Mouse (Mus musculus) MEL (cell line): ENCODE measurements at regions not wholly inside any gene's neighbourhood (a gene's known extent, or its start where the extent isn't known, plus 50 kb on each side); places are given as distances from the start of the nearest gene placed in this dataset.

Experiments used
- DNase-seq: peaks from one replicate; pipeline ENCODE4 v3.0.0; 2011; ENCODE audit warnings: low read depth, low spot score
- H3K27ac ChIP-seq: 2 replicates; pipeline ENCODE4 v1.5.1; 2012; ENCODE audit warnings: low read depth, mild to moderate bottlenecking, control low read depth, low read length, moderate library complexity; ENCODE audit not compliant: control insufficient read depth
- H3K27me3 ChIP-seq, 2 experiments: fragments of 150-350 bp in 1 of 2; sonication (generic) in 1 of 2; 2 replicates each; pipeline ENCODE4 v1.6.1; 2012; ENCODE audit warnings: low read length in 2 of 2, mild to moderate bottlenecking in 2 of 2, improper control_type of control experiment in 1 of 2, moderate library complexity in 1 of 2; ENCODE audit not compliant: insufficient read depth in 2 of 2, control insufficient read depth in 1 of 2
- H3K36me3 ChIP-seq, 2 experiments: 2 replicates each; pipeline ENCODE4 v1.6.1; 2012 to 2014; ENCODE audit warnings: low read length in 2 of 2, improper control_type of control experiment in 1 of 2, inconsistent platforms in 1 of 2, mild to moderate bottlenecking in 1 of 2; ENCODE audit not compliant: insufficient read depth in 2 of 2, control insufficient read depth in 1 of 2
- H3K4me1 ChIP-seq, 2 experiments: fragments of 150-350 bp in 1 of 2; sonication (generic) in 1 of 2; 2 replicates each; pipeline ENCODE4 v1.6.1; 2012; ENCODE audit warnings: low read length in 2 of 2, improper control_type of control experiment in 1 of 2, mild to moderate bottlenecking in 1 of 2; ENCODE audit not compliant: insufficient read depth in 2 of 2, control insufficient read depth in 1 of 2
- H3K4me3 ChIP-seq, 2 experiments: fragments of 150-350 bp in 1 of 2; sonication (generic) in 1 of 2; 2 replicates each; pipeline ENCODE4 v1.5.1; 2012; ENCODE audit warnings: low read depth in 2 of 2, low read length in 2 of 2, mild to moderate bottlenecking in 2 of 2, moderate library complexity in 2 of 2, control low read depth in 1 of 2, improper control_type of control experiment in 1 of 2; ENCODE audit not compliant: control insufficient read depth in 1 of 2, insufficient read depth in 1 of 2
- H3K79me2 ChIP-seq: 2 replicates; pipeline ENCODE4 v1.6.1; 2012; ENCODE audit warnings: mild to moderate bottlenecking, low read length, moderate library complexity; ENCODE audit not compliant: control insufficient read depth, poor library complexity, insufficient read depth
- H3K9ac ChIP-seq: 2 replicates; pipeline ENCODE4 v1.6.1; 2012; ENCODE audit warnings: low read depth, mild to moderate bottlenecking, control low read depth, low read length, moderate library complexity; ENCODE audit not compliant: control insufficient read depth, poor library complexity, severe bottlenecking
- H3K9me3 ChIP-seq: fragments of 150-350 bp; sonication (generic); replicated peaks from 2 replicates; pipeline ENCODE4 v1.6.1; 2012; ENCODE audit warnings: mild to moderate bottlenecking, low read length, improper control_type of control experiment, moderate library complexity; ENCODE audit not compliant: insufficient read depth
- EP300 ChIP-seq, 2 experiments: IDR thresholded peaks; 2 replicates each; pipeline ENCODE4 v1.6.1; 2011; ENCODE audit warnings: improper control_type of control experiment in 2 of 2, low read length in 2 of 2, low read depth in 1 of 2, mild to moderate bottlenecking in 1 of 2
- ETS1 ChIP-seq: IDR thresholded peaks from 2 replicates; pipeline ENCODE4 v1.6.1; 2012; ENCODE audit warnings: low read depth, mild to moderate bottlenecking, inconsistent platforms, low read length, improper control_type of control experiment, moderate library complexity
- GATA1 ChIP-seq: IDR thresholded peaks from 2 replicates; pipeline ENCODE4 v1.6.1; 2011; ENCODE audit warnings: low read depth, low read length, improper control_type of control experiment
- JUND ChIP-seq: IDR thresholded peaks from 2 replicates; pipeline ENCODE4 v1.6.1; 2011; ENCODE audit warnings: low read depth, mild to moderate bottlenecking, improper control_type of control experiment, low read length
- KAT2A ChIP-seq: conservative IDR thresholded peaks from 2 replicates; pipeline ENCODE4 v1.6.1; 2012; ENCODE audit warnings: low read depth, low read length, improper control_type of control experiment, inconsistent platforms
- MEF2A ChIP-seq: IDR thresholded peaks from 2 replicates; pipeline ENCODE4 v1.6.1; 2014; ENCODE audit warnings: low read depth, mild to moderate bottlenecking, inconsistent platforms, low read length, improper control_type of control experiment; ENCODE audit not compliant: poor library complexity, insufficient replicate concordance, severe bottlenecking; ENCODE audit errors: extremely low read depth
- MYC ChIP-seq: IDR thresholded peaks from 2 replicates; pipeline ENCODE4 v1.6.1; 2011; ENCODE audit warnings: low read depth, mild to moderate bottlenecking, low read length, improper control_type of control experiment, moderate library complexity
- RAD21 ChIP-seq: IDR thresholded peaks from 2 replicates; pipeline ENCODE4 v1.6.1; 2011; ENCODE audit warnings: mild to moderate bottlenecking, low read depth, low read length, improper control_type of control experiment
- TAL1 ChIP-seq: IDR thresholded peaks from 2 replicates; pipeline ENCODE4 v1.6.1; 2012; ENCODE audit warnings: mild to moderate bottlenecking, inconsistent platforms, low read length, moderate library complexity, mixed read lengths
- TCF12 ChIP-seq: IDR thresholded peaks from 2 replicates; pipeline ENCODE4 v1.6.1; 2014; ENCODE audit warnings: low read depth, mild to moderate bottlenecking, inconsistent platforms, low read length, improper control_type of control experiment, moderate library complexity
- USF2 ChIP-seq, 2 experiments: IDR thresholded peaks; 2 replicates each; pipeline ENCODE4 v1.6.1; 2011 to 2012; ENCODE audit warnings: improper control_type of control experiment in 2 of 2, low read length in 2 of 2, borderline replicate concordance in 1 of 2, inconsistent platforms in 1 of 2, low read depth in 1 of 2, mild to moderate bottlenecking in 1 of 2; ENCODE audit not compliant: insufficient read depth in 1 of 2

DNA sequence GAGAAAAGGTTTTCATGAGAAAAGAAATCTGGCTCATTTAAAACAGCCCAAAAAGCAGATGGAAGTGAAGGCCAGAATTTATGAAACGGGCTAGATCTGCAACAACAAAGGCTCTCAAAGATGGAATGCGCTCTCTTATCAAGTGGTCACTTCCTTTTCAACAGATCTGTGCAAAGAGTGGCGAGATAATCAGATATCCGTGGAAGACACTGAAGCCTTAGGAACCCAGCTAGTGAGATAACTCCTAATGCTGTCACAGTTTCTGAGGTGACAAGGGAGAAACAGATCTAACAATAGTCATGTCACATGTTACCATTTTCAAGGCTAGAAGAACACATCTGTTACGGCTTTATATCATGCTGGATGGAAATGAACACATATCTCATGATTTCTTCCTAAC, 107.1 kb downstream of the Tmco5 start:
- H3K27ac ChIP-seq, result no peak overlapping the region
- H3K36me3 ChIP-seq, result peaks cover 0 to 26% of the 10 kb centered on the region in 2 experiments; a peak in 2 of 4 replicates
- TF ChIP-seq TCF12, result 0 out of 2 replicates have a peak, but pooled peaks have one; percentile 12
- TF ChIP-seq EP300 (IDR thresholded peaks at IDR 0.05; ENCODE audit: low read depth in 1 of 2, low read length in 2 of 2), result 0 out of 4 replicates have a peak, but pooled peaks of 1 of the 2 experiments have one; percentile 10
- peak; percentile 76 for TF ChIP-seq GATA1
- TF ChIP-seq ETS1, result 0 out of 2 replicates have a peak, but pooled peaks have one; percentile 21
- no peak for TF ChIP-seq KAT2A
- no peak overlapping the region for H3K4me3 ChIP-seq
- H3K9me3 ChIP-seq, result no peaks in the 10 kb centered on the region
- H3K27me3 ChIP-seq, result no peaks in the 10 kb centered on the region
- no peaks in the 10 kb centered on the region for H3K79me2 ChIP-seq
- H3K9ac ChIP-seq, result no peak overlapping the region
- peak; percentile 17 for DNase-seq
- peaks cover 0 to 11% of the 10 kb centered on the region in 2 experiments; a peak in 2 of 4 replicates for H3K4me1 ChIP-seq

DNA sequence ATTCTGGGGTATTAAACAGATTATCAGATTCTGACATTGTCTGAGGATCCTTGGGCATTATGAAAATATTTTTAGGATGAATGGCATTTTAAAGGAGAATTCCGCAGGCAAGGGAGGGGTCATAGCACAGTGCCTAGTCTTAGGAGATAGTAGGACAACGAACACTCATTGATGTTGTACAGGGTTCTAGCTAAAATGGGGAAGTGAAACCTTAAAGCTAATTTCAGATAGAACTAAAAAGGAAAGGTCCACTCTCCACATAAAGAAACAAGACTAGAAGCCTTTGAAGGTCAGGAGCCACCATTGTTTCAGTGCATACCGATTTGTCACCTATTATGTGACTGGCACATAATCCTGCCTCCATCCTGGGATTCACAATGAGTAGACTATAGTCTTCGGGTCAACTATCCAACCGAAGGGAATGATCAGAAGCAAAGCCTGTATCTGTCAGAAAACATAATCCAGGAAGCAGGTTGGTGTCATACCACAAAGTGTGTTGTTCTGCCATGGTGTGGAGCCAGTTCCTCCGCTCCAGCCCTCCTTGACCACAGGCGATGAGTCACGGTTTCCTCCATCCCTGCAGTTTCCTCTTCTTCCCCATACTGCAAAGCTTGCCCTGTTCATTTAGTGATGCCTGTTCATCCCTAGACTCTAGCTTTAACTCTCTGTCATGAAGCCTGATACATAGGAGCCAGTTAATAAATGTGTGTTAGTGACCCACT, 110.6 kb downstream of the Tmco5 start:
- Histone ChIP-seq H3K27ac (peak overlapping the region; percentile 56; the same call in 1 of the 2 replicates), H3K27me3 (no peaks in the 10 kb centered on the region)
- TF ChIP-seq EP300 (IDR thresholded peaks at IDR 0.05; ENCODE audit: low read depth in 1 of 2, low read length in 2 of 2) (peak; percentile 37 to 68), MEF2A (no peak), USF2 (IDR thresholded peaks at IDR 0.05; ENCODE audit: borderline replicate concordance in 1 of 2, insufficient read depth in 1 of 2, low read depth in 1 of 2, low read length in 2 of 2) (no peak), TAL1 (peak; percentile 22), RAD21 (no peak), JUND (peak; percentile 83; the same call in 1 of the 2 replicates)
- TF ChIP-seq, all 39 proteins: peak for 3
- Histone ChIP-seq H3K9me3 (no peaks in the 10 kb centered on the region), H3K36me3 (peaks cover 0 to 36% of the 10 kb centered on the region in 2 experiments; a peak in 2 of 4 replicates), H3K79me2 (no peaks in the 10 kb centered on the region), H3K4me1 (peaks cover 0 to 26% of the 10 kb centered on the region in 2 experiments; a peak in 2 of 4 replicates), H3K9ac (no peak overlapping the region), H3K4me3 (0 out of 4 replicates have a peak overlapping the region, but pooled peaks of 1 of the 2 experiments have one; percentile 19)
- peak; percentile 69 for DNase-seq

DNA sequence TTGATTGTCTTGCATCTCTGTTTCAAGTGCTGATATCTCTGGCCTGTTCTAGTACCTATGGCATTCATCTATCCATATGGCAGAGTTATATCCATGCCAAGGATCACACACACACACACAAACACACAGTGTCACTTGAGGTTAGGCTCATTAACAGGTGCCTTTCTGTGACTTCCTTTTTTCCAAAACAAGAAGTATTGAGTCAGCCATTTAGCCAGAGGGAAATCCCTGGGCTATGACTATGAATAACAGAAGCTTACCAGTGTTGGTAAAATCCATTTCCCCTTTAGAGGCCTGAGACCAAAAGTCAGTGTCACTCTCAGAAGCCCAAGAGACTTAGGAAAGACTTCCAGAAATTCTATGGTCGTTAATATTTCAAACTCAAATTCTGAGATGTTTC, 111.6 kb downstream of the Tmco5 start:
- Histone ChIP-seq H3K36me3 (peaks cover 0 to 40% of the 10 kb centered on the region in 2 experiments; a peak in 2 of 4 replicates), H3K27me3 (no peaks in the 10 kb centered on the region), H3K4me1 (peaks cover 0 to 26% of the 10 kb centered on the region in 2 experiments; a peak in 2 of 4 replicates), H3K27ac (no peak overlapping the region; the same call in 1 of the 2 replicates), H3K4me3 (no peak overlapping the region), H3K9me3 (no peaks in the 10 kb centered on the region), H3K79me2 (no peaks in the 10 kb centered on the region), H3K9ac (no peak overlapping the region)
- DNase-seq, result peak; percentile 61
- TF ChIP-seq MYC, result no peak
- peak; percentile 35; the same call in 1 of the 2 replicates for TF ChIP-seq ETS1
- TF ChIP-seq EP300 (IDR thresholded peaks at IDR 0.05; ENCODE audit: low read depth in 1 of 2, low read length in 2 of 2), result peak in 1 of 2 experiments; percentile 64; a peak in 1 of 4 replicates
